Mouse (Mus musculus) left cerebral cortex, postnatal 25 days (tissue): ENCODE results near the gene Rtl10. TPM values are rescaled to one million over a fixed set of nuclear protein-coding genes. Genes with fewer than 3 reads are reported as not detected.
"Not testable (repeated sequence)": the region's sequence is repeated elsewhere in the genome, so short reads cannot be mapped to it uniquely, and the experiment has no call there.

Experiments used
- DNase-seq, 2 experiments: peaks; one replicate each; pipeline ENCODE4 v3.0.0; 2022; ENCODE audit warnings: low spot score in 2 of 2, mixed read lengths in 1 of 2
- intact Hi-C: fragments of 180-260 bp; cut with DNase I; formaldehyde crosslinking; loops from one replicate; pipeline ENCODE4 v1.15.1; 2025
- total RNA-seq, 2 experiments: library from RNA; stranded (reverse); gene quantifications; 2 replicates each; pipeline ENCODE4 v1.2.3; 2021

The Rtl10 gene
- total RNA-seq, 2 experiments from 2014 or later, result 7.4 to 7.6 TPM

- DNase-seq, intact Hi-C loops: not testable (repeated sequence)
Measured at GRCm38 (mm10) chr16:18533061-18533460, 34.4 kb downstream of the Rtl10 start.

- DNase-seq, result no peak
- intact Hi-C loops, result no loop called here
Measured at GRCm38 (mm10) chr16:18537407-18537990, 38.8 kb downstream of the Rtl10 start.

GRCm38 (mm10) chr16:18539281-18539680 lies 40.6 kb downstream of the Rtl10 start:
- DNase-seq, result no peak
- intact Hi-C loops, result no loop called here

- intact Hi-C loops, result no loop called here
- DNase-seq, result peak in 1 of 2 experiments; percentile 7
Measured at GRCm38 (mm10) chr16:18543151-18543829, 44.6 kb downstream of the Rtl10 start.

GRCm38 (mm10) chr16:18547891-18548290 lies 49.2 kb downstream of the Rtl10 start:
- intact Hi-C loops, result no loop called here
- peak in 1 of 2 experiments; percentile 6 for DNase-seq

Other genes with a start within 250 kb of the Rtl10 start
- gene Gm49776, start 240.6 kb upstream of the Rtl10 start, total RNA-seq, result 1 to 10 TPM in 1 of 2 experiments, not detected in 1; 1.5 TPM
- gene Dgcr8, start 209.7 kb upstream of the Rtl10 start, total RNA-seq, result 10 to 100 TPM; 40.7 to 41.0 TPM
- gene Tango2, start 150.8 kb upstream of the Rtl10 start, total RNA-seq, result 100 to 1,000 TPM; 145 to 159 TPM
- gene Arvcf, start 150.7 kb upstream of the Rtl10 start, total RNA-seq, result 10 to 100 TPM; 42.8 to 43.1 TPM
- gene Txnrd2, start 72.5 kb upstream of the Rtl10 start, total RNA-seq, result 10 to 100 TPM; 24.6 to 25.3 TPM
- gene Comt, start 72.0 kb upstream of the Rtl10 start, total RNA-seq, result 10 to 100 TPM; 91.5 to 92.9 TPM
- 1 to 10 TPM; 6.0 to 6.7 TPM for gene Gnb1l, start 188 bp upstream of the Rtl10 start, total RNA-seq
- gene Tbx1, start 91.8 kb downstream of the Rtl10 start, total RNA-seq, result 1 to 10 TPM in 1 of 2 experiments, under 1 TPM in 1; 0.96 to 1.5 TPM
- 1 to 10 TPM; 1.4 to 2.6 TPM for gene Gp1bb, start 123.5 kb downstream of the Rtl10 start, total RNA-seq
- gene Gm49601, start 127.5 kb downstream of the Rtl10 start, total RNA-seq, result 100 to 1,000 TPM; 258 to 268 TPM
- 100 to 1,000 TPM; 961 to 977 TPM for gene Sept5, start 131.1 kb downstream of the Rtl10 start, total RNA-seq